Mouse (Mus musculus): ENCODE results near the gene Olfm4. TPM values are rescaled to one million over a fixed set of nuclear protein-coding genes. Genes with fewer than 3 reads are reported as not detected.

Gene Olfm4
- polyA plus RNA-seq, 1 experiment from 2014 or later: 1.2 TPM

DNA sequence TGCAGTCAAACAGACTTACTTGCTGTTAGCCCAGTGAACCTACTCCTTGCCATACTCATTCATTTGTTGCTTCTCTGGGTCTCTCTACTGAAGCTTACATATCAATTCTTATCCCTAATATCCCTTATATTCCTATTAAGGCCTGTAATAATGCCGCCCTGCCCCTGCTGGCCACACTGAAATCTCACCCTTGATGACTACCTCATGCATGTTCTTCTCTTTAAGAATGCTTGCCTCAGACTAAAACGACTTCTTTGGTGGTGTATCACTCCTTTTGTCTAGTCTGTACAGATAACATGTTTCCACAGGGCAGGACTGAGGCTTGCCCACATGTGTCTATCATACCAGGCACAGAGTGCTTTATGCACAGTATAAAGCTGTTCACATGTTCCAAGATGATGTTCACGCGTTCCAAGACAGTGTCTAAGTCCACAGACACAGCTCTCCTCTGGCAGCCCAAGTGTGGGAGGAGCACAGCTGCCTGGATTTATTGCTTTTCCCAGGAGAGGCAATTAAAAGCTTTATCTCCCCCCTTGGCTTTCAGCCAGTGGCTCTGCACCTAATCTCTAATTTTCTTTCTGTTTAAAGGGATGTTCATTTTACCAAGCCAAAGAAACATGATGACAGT, 55.9 kb downstream of the Olfm4 start:
- no peaks in the 10 kb centered on the region for H3K36me3 ChIP-seq
- ATAC-seq (ENCODE audit: low read depth): peak; percentile 89
- 46% methylated on average over 4 of the region's 4 CpGs for WGBS
- no peaks in the 10 kb centered on the region for H3K27me3 ChIP-seq
- H3K4me1 ChIP-seq (replicated peaks): peaks cover 12% of the 10 kb centered on the region
- no peak overlapping the region for H3K4me3 ChIP-seq
- no peaks in the 10 kb centered on the region for H3K9me3 ChIP-seq
- H3K4me2 ChIP-seq: no peak overlapping the region
- H3K27ac ChIP-seq (replicated peaks): no peak overlapping the region
- H3K9ac ChIP-seq: no peak overlapping the region

DNA sequence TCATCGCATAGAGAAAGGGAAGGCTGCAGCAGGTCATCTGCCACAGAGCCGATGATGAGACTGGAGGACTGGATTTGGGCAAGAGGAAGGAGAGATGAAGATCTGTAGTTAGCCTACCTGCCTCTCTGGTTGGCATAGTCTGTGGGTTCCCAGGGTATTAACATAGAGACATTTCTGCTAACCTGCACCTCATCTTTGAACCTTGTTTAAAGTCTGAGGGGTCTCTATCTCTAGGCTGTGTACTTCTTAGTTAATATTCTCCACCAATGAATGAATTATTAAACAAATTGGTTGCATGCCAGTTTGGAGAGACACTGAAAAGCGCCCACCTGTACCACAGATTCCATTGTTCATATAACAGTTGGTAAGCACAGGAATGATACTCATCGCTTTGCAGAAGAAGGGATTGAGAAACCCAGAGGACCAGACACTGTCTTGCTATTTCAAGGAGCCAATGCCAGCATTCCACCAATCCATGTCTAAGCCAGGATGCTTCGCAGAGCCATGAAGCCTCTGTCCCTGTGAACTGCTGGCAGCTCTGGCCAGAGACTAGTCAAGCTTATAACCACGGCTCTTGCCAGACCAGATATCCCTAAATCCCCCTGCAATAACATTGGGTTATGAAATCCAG, 62.3 kb downstream of the Olfm4 start:
- Histone ChIP-seq H3K9me3 (no peaks in the 10 kb centered on the region), H3K27me3 (no peaks in the 10 kb centered on the region), H3K4me3 (no peak overlapping the region), H3K27ac (replicated peaks) (no peak overlapping the region), H3K4me2 (no peak overlapping the region), H3K4me1 (replicated peaks) (peaks cover 6% of the 10 kb centered on the region), H3K9ac (no peak overlapping the region), H3K36me3 (no peaks in the 10 kb centered on the region)
- no peak for ATAC-seq (ENCODE audit: low read depth)
- WGBS: 94% methylated on average over 6 of the region's 6 CpGs

DNA sequence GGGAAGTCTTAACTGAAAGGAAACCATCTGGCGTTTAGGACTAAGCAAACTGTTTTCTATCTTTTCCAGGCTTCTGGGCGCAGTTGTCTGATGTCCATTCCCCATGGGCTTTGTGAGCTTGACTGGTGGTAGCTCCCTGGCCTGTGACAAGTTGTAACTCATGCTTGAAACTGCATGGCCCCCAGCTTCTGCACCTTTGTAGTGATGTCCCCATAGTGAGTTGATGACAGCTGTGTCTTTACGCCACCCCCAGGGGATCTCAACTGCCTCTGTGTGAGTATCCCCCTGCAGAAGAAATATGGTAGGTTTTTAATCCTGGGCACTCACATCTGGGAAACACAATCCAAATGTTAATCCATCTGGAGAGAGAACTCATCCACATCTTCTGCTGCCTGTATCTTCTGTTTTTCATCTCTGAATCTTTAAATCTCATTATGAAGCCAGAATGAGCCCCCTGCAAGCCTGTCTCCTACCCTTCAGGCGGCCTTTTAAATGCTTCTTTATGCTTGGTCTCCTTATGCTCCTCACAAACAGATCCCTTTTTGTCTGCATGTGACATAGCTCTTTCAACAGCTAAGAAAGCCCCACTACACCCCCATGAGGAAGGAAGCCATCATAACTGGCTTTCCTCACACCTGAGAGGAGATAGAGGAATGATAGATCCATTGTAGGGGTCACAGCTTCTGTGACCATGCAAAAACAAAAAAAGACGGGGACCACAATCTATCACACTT, 63.7 kb downstream of the Olfm4 start:
- Histone ChIP-seq H3K4me1 (replicated peaks) (peaks cover 6% of the 10 kb centered on the region), H3K27ac (replicated peaks) (no peak overlapping the region), H3K4me3 (no peak overlapping the region), H3K27me3 (no peaks in the 10 kb centered on the region), H3K9me3 (no peaks in the 10 kb centered on the region), H3K9ac (no peak overlapping the region), H3K36me3 (no peaks in the 10 kb centered on the region), H3K4me2 (no peak overlapping the region)
- 0 out of 2 replicates have a peak, but pooled peaks have one; percentile 61 for ATAC-seq (ENCODE audit: low read depth)
- WGBS: 33% methylated on average over 5 of the region's 5 CpGs

DNA sequence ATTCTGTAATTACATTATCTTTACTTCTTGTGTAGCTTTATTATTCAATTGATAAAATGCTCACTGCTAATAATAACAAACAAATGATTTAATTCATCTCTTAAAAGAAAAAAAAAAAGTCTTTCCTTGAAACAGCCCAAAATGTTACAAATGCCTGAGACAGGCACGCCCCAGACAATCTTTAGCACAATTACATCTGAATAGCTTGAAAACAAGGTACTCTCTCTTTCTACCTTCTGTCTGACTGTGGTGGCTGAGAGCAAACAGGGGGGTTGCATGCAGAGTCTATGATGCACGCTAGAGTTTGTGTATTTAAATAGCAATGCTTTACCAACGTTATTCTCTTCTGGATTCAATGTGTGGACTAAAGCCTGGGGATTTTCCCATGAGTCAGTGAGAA, 71.8 kb downstream of the Olfm4 start:
- Histone ChIP-seq H3K27ac (replicated peaks) (no peak overlapping the region), H3K9ac (no peak overlapping the region), H3K9me3 (no peaks in the 10 kb centered on the region), H3K4me2 (no peak overlapping the region), H3K36me3 (no peaks in the 10 kb centered on the region), H3K4me1 (replicated peaks) (no peaks in the 10 kb centered on the region), H3K4me3 (no peak overlapping the region), H3K27me3 (no peaks in the 10 kb centered on the region)
- ATAC-seq (ENCODE audit: low read depth): no peak
- WGBS: 68% methylated on average over 3 of the region's 3 CpGs

DNA sequence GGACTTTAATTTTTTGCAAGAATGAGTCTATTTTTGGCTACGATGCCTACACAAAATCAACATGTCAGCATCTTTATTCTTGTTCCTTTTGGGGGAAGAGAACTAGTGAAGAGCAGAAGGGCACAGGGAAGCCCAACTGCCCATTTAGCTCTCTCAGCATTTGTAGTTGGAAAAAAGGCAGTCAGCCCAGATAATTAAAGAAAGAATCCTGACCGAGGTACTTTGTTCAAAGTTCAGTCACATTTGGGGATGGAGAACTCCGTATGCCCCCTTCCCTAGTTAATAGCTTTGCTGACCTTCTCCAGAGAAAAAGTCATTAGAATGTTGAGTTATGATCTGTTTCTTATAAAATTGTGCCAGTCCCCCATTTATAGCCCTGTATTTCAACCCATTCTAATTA, 77.8 kb downstream of the Olfm4 start:
- no peaks in the 10 kb centered on the region for H3K27me3 ChIP-seq
- H3K9ac ChIP-seq: no peak overlapping the region
- no peak overlapping the region for H3K4me2 ChIP-seq
- ATAC-seq (ENCODE audit: low read depth): no peak
- H3K36me3 ChIP-seq: no peaks in the 10 kb centered on the region
- H3K4me3 ChIP-seq: no peak overlapping the region
- no peaks in the 10 kb centered on the region for H3K9me3 ChIP-seq
- no peak overlapping the region for H3K27ac ChIP-seq (replicated peaks)
- H3K4me1 ChIP-seq (replicated peaks): no peaks in the 10 kb centered on the region
- 80% methylated on average over 3 of the region's 3 CpGs for WGBS

DNA sequence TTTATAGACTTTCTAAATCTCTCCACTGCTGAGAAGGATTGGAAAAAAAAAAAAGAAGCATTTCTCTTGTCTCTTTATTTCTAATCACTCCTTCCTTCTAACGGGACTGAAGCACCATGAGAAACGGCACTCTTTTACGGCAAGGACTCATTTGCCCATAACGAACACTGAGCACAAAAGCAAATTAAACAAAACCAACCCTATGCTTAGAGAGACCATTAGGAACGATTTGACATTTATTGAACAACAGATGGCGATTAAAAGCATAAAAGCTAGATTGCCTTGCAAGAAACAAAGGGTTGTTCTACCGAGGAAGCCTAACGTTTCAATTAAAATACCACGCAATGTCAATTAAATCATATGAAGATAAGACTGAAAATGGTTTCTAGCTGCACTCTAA, 79.0 kb downstream of the Olfm4 start:
- no peak overlapping the region for H3K4me3 ChIP-seq
- 29% methylated on average over 9 of the region's 9 CpGs for WGBS
- no peaks in the 10 kb centered on the region for H3K27me3 ChIP-seq
- H3K36me3 ChIP-seq: no peaks in the 10 kb centered on the region
- no peaks in the 10 kb centered on the region for H3K4me1 ChIP-seq (replicated peaks)
- no peak for ATAC-seq (ENCODE audit: low read depth)
- H3K27ac ChIP-seq (replicated peaks): peak overlapping the region; percentile 64
- H3K9me3 ChIP-seq: no peaks in the 10 kb centered on the region
- no peak overlapping the region for H3K9ac ChIP-seq
- H3K4me2 ChIP-seq: peak overlapping the region; percentile 15; the same call in 1 of the 2 replicates

DNA sequence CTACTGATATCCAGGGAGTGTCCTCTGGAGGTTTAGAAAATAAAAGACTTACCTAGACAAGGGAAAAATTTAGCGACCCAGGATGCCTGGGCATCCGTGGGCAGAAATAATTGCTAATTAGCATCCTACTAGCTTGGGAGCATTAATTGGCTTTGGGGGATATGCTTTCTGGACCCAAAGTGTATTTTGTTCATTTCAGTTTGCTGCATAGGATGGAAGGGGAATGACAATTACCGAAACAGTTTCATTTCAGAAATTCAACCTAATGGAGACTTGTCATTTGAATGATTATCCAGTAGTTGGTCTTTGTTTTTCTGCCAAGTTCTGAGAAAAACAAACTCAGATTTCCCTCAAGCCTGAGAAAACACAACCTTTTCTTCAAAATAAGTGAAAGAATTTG, 86.7 kb downstream of the Olfm4 start:
- Histone ChIP-seq H3K27ac (replicated peaks) (no peak overlapping the region), H3K36me3 (no peaks in the 10 kb centered on the region), H3K9me3 (no peaks in the 10 kb centered on the region), H3K27me3 (no peaks in the 10 kb centered on the region), H3K4me2 (no peak overlapping the region), H3K4me1 (replicated peaks) (no peaks in the 10 kb centered on the region), H3K9ac (no peak overlapping the region), H3K4me3 (no peak overlapping the region)
- WGBS: 67% methylated on average over 3 of the region's 3 CpGs
- ATAC-seq (ENCODE audit: low read depth): no peak

Other genes with a start within 250 kb of the Olfm4 start
- 31.5 and 33.6 TPM in 2 replicates for gene Pcdh8, start 212.8 kb upstream of the Olfm4 start, polyA plus RNA-seq (2015; fragmentation: Nextera tagmentation; extraction: Ambion mirVana)

All from neural tube, embryonic 13.5 days (tissue).